Mouse (Mus musculus) hindbrain, embryonic 10.5 days (tissue): ENCODE results near the gene Ndfip2. TPM values are rescaled to one million over a fixed set of nuclear protein-coding genes. Genes with fewer than 3 reads are reported as not detected.

ENCODE experiments used
- DNase-seq: peaks from one replicate; pipeline ENCODE4 v3.0.0-alpha.2; 2017; ENCODE audit warnings: low spot score
- H3K27ac ChIP-seq: fragments of 300-500 bp; sonication (generic); 2 replicates; pipeline ENCODE4 v1.5.1; 2016; ENCODE audit warnings: mild to moderate bottlenecking, moderate library complexity
- H3K27me3 ChIP-seq: fragments of 300-500 bp; sonication (generic); 2 replicates; pipeline ENCODE4 v1.6.1; 2016; ENCODE audit warnings: mild to moderate bottlenecking; ENCODE audit not compliant: poor library complexity, insufficient read depth, severe bottlenecking
- H3K36me3 ChIP-seq: fragments of 300-500 bp; sonication (generic); 2 replicates; pipeline ENCODE4 v1.6.1; 2016; ENCODE audit warnings: mild to moderate bottlenecking, moderate library complexity
- H3K4me1 ChIP-seq: fragments of 300-500 bp; sonication (generic); replicated peaks from 2 replicates; pipeline ENCODE4 v1.6.1; 2016; ENCODE audit warnings: mild to moderate bottlenecking
- H3K4me3 ChIP-seq: fragments of 300-500 bp; sonication (generic); 2 replicates; pipeline ENCODE4 v1.5.1; 2016; ENCODE audit warnings: mild to moderate bottlenecking, moderate library complexity
- H3K9me3 ChIP-seq: fragments of 300-500 bp; sonication (generic); 2 replicates; pipeline ENCODE4 v1.6.1; 2016; ENCODE audit warnings: mild to moderate bottlenecking, moderate library complexity
- WGBS: fragments of 180-500 bp; shearing (Covaris S2); methylation state at CpG from one replicate; pipeline ENCODE4 v1.1.7; 2016; 5-methylcytosine and 5-hydroxymethylcytosine counted together
- polyA plus RNA-seq: library from polyadenylated mRNA; unstranded; fragments of >200 nt; fragmentation: Nextera tagmentation; extraction: Ambion mirVana; gene quantifications from 2 replicates; pipeline ENCODE4 v1.2.1, GENCODE M21; 2016

Ndfip2 gene
- polyA plus RNA-seq, 1 experiment from 2014 or later = 58.9 TPM

DNA sequence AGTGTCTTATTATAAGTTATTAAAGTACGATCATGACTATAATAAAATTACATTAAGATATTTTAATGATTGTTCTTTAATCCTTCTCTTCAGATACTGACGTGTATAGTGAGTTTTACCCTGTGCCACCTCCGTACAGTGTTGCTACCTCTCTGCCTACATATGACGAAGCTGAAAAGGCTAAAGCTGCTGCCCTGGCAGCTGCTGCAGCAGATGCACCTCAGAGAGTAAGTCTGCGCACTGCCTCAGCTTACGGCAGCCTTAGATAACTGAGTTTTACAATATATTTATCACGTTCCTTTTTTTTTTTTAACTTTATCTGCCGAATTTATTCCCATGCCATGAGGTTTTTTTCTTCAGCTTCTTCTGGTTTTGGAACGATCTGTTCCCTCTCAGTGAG lies 33.8 kb downstream of the Ndfip2 start:
- 94% methylated on average over 9 of the region's 9 CpGs for WGBS
- peaks cover 53% of the 10 kb centered on the region for H3K36me3 ChIP-seq
- no peak for DNase-seq
- H3K4me1 ChIP-seq = no peaks in the 10 kb centered on the region
- H3K27me3 ChIP-seq = no peaks in the 10 kb centered on the region
- H3K4me3 ChIP-seq = no peak overlapping the region
- no peaks in the 10 kb centered on the region for H3K9me3 ChIP-seq
- H3K27ac ChIP-seq = no peak overlapping the region

DNA sequence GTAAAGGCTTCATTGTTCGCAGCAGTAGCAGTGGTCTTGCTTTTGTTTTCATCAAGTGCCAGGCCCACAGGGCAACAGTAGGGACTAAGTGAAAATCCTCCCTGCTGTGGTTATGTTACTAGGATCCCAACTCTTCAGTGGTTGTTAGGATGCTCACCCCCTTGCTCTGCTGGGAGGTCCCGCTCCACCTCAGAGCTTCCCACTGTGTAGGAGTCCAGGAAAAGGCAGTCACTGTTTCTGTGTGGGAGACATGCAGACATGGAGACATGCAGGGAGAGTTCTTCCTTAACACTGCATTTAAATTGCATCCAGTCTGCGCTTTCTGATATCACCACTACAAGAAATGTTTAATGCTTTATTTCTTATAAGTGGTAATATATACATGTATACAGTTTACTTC lies 35.4 kb downstream of the Ndfip2 start:
- no peaks in the 10 kb centered on the region for H3K4me1 ChIP-seq
- H3K27ac ChIP-seq = no peak overlapping the region
- 84% methylated on average over 3 of the region's 3 CpGs for WGBS
- DNase-seq = no peak
- H3K9me3 ChIP-seq = no peaks in the 10 kb centered on the region
- H3K36me3 ChIP-seq = peaks cover 42% of the 10 kb centered on the region
- H3K27me3 ChIP-seq = no peaks in the 10 kb centered on the region
- H3K4me3 ChIP-seq = no peak overlapping the region

DNA sequence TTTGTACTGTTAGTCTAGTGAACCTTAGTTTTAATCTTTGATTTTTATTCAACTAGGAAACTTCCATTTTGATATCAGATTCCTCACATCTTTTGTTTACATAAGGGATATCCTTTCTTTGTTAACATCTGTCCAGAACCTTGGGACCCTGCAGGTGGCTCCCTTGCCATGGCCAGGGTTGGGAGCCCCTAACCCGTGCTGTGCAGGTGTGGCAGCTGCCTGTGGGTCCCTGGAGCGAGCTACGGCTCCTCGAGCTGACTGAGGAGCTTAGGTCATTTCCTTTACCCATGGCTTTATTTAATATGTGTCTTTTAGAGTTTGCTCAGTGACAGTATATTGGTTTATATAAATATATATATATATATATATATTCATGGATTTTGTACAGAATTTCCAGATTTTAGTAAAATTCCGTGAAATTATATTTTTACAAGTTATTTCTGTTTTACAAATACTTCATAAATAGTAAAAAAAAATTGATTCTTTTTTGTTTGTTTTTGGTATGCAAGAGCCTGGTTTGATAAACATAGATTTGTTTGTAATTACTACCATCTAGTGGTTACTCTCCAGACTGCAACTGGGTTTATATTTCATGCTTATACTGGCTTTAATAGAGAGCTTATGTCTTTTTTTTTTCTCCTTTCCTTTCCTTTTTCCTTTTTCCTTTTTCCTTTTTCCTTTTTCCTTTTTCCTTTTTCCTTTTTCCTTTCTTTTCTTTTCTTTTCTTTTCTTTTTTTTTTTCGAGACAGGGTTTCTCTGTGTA lies 37.6 kb downstream of the Ndfip2 start:
- peaks cover 39% of the 10 kb centered on the region for H3K36me3 ChIP-seq
- H3K27me3 ChIP-seq = peaks cover 6% of the 10 kb centered on the region; the same call in 1 of the 2 replicates
- H3K9me3 ChIP-seq = no peaks in the 10 kb centered on the region
- DNase-seq = no peak
- H3K4me3 ChIP-seq = no peak overlapping the region
- peaks cover 10% of the 10 kb centered on the region; the same call in 1 of the 2 replicates for H3K4me1 ChIP-seq
- 70% methylated on average over 6 of the region's 6 CpGs for WGBS
- no peak overlapping the region for H3K27ac ChIP-seq

DNA sequence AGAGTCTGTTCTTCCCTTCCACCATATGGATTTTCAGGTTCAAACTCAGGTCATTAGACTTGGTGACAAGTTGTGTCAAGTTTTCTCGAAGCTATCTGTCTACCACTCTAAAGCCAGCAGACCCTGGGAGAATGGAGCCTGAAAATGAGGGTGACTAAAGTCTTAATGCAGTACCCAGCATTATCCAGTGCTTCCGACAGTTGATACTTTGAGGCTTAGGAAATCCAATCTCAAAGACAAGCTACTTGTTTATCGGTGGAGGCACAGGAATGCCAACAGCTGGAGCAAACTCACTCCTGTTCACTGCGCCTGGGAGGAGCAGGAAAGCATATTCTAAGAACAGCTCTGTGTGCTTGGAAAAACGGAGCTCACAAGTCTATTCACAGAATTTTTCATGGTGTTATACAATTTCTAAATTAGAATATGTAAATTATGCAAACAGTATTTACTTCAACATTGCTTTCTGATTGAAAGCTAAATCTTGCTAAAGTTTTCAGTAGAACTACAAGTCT lies 41.4 kb downstream of the Ndfip2 start:
- Histone ChIP-seq H3K27me3 (peaks cover 6% of the 10 kb centered on the region; the same call in 1 of the 2 replicates), H3K4me1 (peaks cover 31% of the 10 kb centered on the region), H3K27ac (no peak overlapping the region), H3K9me3 (no peaks in the 10 kb centered on the region), H3K36me3 (peaks cover 10% of the 10 kb centered on the region), H3K4me3 (no peak overlapping the region)
- no peak for DNase-seq
- 79% methylated on average over 5 of the region's 5 CpGs for WGBS

DNA sequence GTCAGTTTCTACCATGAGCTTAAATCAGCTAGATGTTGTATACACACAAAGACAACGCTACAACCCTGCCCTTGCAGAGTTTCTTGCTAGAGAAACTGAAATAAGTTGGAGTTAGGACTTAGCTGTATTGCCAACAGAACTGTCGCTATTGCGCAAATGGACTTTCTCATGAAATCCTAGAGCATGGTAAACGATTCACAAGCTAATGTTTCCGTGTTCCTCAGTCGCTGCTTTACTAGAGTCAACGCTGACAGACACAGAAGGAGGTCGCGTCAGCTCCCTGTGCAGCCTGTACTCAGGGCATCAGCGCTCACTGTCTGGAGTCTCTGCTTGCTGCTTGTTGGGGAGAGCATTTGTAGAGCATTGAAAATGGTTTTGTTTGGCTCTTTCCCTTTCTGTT lies 42.2 kb downstream of the Ndfip2 start:
- Histone ChIP-seq H3K9me3 (no peaks in the 10 kb centered on the region), H3K4me1 (peaks cover 31% of the 10 kb centered on the region), H3K36me3 (peaks cover 9% of the 10 kb centered on the region), H3K27ac (no peak overlapping the region), H3K27me3 (peaks cover 6% of the 10 kb centered on the region; the same call in 1 of the 2 replicates), H3K4me3 (no peak overlapping the region)
- no peak for DNase-seq
- 53% methylated on average over 10 of the region's 10 CpGs for WGBS

DNA sequence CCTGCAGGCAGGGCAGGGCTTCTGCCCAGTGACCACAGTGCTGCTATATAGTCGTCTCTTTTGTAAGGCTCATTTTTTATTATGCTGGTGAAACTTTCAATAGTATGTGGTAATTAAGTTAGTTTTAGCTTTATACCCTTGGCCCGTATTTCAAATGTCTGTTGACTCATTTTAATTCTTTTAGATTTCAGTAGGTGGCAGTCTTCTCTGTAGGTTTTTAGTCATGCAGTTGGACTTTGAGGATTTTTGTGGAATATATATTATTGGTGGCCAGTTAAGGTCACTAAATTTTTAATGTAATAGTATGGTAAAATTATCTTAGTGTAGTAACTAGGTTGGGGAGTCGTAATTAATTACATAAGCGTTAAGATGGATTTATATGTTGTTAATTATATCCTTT lies 44.3 kb downstream of the Ndfip2 start:
- H3K9me3 ChIP-seq = no peaks in the 10 kb centered on the region
- DNase-seq = no peak
- 62% methylated on average over 4 of the region's 4 CpGs for whole genome bisulfite sequencing
- H3K27me3 ChIP-seq = peaks cover 6% of the 10 kb centered on the region; the same call in 1 of the 2 replicates
- H3K27ac ChIP-seq = no peak overlapping the region
- peaks cover 13% of the 10 kb centered on the region for H3K36me3 ChIP-seq
- peaks cover 31% of the 10 kb centered on the region for H3K4me1 ChIP-seq
- no peak overlapping the region for H3K4me3 ChIP-seq

DNA sequence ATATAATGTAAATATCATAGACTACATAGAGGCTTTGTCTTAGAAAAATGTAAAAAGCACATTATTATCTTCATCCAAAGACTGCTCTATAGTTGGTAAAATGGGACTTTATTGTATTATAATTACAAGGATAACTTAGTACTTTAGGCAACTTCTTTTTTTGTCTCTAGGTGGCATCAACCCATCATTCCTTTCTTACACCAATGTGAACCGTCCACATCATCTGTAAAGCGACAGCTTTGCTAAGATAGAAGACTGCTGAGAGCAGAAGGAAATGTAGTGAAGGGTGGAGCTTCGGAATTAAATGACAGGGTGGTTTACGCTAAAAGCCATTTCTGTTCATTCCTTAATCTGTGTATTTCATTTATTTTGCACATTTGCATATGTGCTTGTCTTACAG lies 49.3 kb downstream of the Ndfip2 start:
- Histone ChIP-seq H3K4me1 (0 out of 2 replicates have a peak, but pooled peaks cover 8% of the 10 kb centered on the region), H3K4me3 (no peak overlapping the region), H3K36me3 (peaks cover 20% of the 10 kb centered on the region), H3K27ac (no peak overlapping the region), H3K9me3 (no peaks in the 10 kb centered on the region), H3K27me3 (no peaks in the 10 kb centered on the region)
- 90% methylated on average over 4 of the region's 4 CpGs for WGBS
- DNase-seq = no peak

DNA sequence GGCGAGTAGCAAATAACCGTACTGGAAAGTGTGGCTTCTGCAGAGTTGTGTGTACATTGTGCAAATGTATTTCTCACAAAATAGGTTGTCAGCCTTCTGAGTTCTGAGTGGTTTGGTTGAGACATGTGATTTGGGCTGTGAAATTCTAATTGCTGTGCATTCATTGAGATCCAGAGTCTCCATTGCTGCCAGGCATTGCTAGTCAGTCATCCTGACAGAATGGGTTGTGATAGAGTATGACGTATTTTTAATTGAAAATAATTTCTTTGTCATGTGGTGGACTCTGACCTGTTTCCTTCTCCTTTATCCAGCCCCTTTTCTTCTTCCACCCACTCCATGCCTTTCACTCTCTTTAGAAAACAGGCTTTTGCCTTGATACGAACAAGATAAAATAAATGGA lies 54.0 kb downstream of the Ndfip2 start:
- no peak overlapping the region for H3K4me3 ChIP-seq
- WGBS = 91% methylated on average over 4 of the region's 4 CpGs
- H3K4me1 ChIP-seq = peaks cover 7% of the 10 kb centered on the region; the same call in 1 of the 2 replicates
- no peak for DNase-seq
- peaks cover 10% of the 10 kb centered on the region; the same call in 1 of the 2 replicates for H3K36me3 ChIP-seq
- H3K27me3 ChIP-seq = no peaks in the 10 kb centered on the region
- H3K27ac ChIP-seq = no peak overlapping the region
- no peaks in the 10 kb centered on the region for H3K9me3 ChIP-seq

DNA sequence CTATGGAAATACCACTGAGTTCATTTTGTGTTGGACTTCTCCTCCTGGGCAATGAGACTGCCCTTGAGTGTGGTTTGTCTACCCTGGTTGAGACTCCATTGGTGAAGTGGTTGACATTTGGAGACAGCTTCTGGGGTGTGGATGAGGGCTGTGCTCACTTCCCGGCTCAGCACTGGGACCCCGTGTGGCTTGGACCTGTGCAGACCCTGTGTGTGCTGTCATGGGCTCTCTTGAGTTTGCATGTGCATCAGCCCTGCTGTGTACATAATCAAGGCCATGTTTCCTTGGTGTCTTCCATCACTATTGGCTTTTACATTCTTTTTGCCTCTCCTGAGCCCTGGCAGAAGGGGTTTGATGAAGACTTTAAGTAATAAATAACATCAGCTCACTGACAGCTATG lies 54.6 kb downstream of the Ndfip2 start:
- peaks cover 7% of the 10 kb centered on the region; the same call in 1 of the 2 replicates for H3K4me1 ChIP-seq
- no peaks in the 10 kb centered on the region for H3K9me3 ChIP-seq
- no peak overlapping the region for H3K27ac ChIP-seq
- WGBS = 90% methylated on average over 2 of the region's 2 CpGs
- DNase-seq = no peak
- H3K36me3 ChIP-seq = peaks cover 10% of the 10 kb centered on the region; the same call in 1 of the 2 replicates
- no peaks in the 10 kb centered on the region for H3K27me3 ChIP-seq
- H3K4me3 ChIP-seq = no peak overlapping the region

DNA sequence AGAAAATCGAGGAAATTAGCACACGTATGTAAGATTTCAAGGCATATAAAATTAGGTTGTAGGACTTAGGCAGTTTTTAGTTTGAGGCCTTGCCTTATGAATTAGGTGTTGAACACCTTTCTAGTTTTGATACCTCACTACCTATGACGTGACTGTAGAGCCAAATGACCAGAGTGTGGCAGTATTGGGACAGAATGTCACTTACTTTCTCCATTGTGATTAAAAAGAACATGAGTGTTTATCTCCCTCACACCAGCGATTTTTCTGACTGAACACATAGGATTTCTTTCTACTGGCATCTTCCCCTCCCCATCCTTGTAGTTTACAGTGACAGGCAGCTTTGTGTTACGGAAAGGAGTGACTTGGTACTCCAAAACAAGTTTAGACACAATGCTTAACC lies 55.5 kb downstream of the Ndfip2 start:
- no peaks in the 10 kb centered on the region for H3K27me3 ChIP-seq
- H3K27ac ChIP-seq = 0 out of 2 replicates have a peak overlapping the region, but pooled peaks have one; percentile 5
- DNase-seq = no peak
- H3K9me3 ChIP-seq = no peaks in the 10 kb centered on the region
- peaks cover 10% of the 10 kb centered on the region; the same call in 1 of the 2 replicates for H3K36me3 ChIP-seq
- peaks cover 7% of the 10 kb centered on the region; the same call in 1 of the 2 replicates for H3K4me1 ChIP-seq
- no peak overlapping the region for H3K4me3 ChIP-seq
- WGBS = 48% methylated on average over 5 of the region's 5 CpGs

DNA sequence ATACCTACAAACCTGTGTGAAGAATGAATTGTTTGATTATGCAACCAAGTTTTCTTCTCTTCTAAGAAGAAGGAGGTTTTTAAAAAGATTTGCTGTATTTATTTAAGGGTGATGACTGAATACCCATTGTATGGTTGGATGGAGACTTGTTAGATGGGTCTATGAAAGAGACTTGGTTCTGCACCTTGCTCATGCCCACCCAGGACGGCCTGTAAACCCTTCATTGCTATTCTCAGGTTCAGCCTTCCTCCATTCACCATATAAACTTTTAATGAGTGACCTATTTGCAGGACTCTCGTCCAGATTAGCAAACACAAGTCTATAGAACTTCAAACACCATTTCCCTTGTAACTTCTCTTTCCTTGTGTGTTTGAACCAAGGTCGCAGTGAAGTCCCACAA lies 63.3 kb downstream of the Ndfip2 start:
- 88% methylated on average over 3 of the region's 3 CpGs for WGBS
- DNase-seq = no peak
- Histone ChIP-seq H3K36me3 (no peaks in the 10 kb centered on the region), H3K9me3 (no peaks in the 10 kb centered on the region), H3K4me3 (no peak overlapping the region), H3K4me1 (no peaks in the 10 kb centered on the region), H3K27ac (no peak overlapping the region), H3K27me3 (no peaks in the 10 kb centered on the region)

DNA sequence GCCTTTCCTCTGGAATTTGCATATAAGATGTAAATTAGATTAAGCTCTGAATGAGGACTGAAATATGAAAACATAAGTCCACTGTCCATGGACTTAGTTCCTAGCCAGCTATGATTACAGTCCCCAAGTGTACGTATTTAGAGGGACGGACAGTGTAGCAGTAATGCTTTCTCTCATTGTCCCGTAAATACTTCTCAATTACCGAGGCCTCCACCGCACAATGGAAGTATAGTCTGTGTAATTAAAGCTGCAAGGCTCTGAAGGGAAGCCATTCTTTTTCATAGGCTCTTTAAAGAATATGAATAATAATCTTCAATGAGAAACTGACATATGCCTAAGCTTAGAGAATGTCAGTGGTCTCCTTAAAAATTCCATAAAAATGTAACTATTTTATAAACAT lies 64.5 kb downstream of the Ndfip2 start:
- no peaks in the 10 kb centered on the region for H3K36me3 ChIP-seq
- H3K9me3 ChIP-seq = no peaks in the 10 kb centered on the region
- WGBS = 85% methylated on average over 5 of the region's 5 CpGs
- DNase-seq = no peak
- H3K27ac ChIP-seq = no peak overlapping the region
- no peak overlapping the region for H3K4me3 ChIP-seq
- H3K27me3 ChIP-seq = no peaks in the 10 kb centered on the region
- no peaks in the 10 kb centered on the region for H3K4me1 ChIP-seq

DNA sequence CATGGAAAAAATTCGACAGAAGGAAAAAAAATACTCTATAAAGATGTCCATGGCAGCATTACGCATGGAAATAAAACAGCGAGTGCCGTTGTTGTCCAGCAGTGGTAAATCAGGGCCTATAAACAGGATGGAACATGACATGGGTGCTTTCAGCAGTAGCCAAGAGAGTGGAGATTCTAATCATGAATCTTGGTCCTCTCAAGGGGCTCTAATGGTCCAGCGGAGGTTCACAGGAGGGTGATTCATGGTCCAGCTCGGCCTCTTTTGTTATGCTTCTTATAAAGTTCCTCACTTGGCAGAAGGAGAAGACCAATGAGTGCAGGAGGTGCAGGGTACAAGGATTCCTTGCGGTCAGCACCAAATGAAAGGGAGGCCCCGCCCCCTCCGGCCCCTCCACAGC lies 65.1 kb downstream of the Ndfip2 start:
- no peak for DNase-seq
- WGBS = 91% methylated on average over 9 of the region's 9 CpGs
- no peaks in the 10 kb centered on the region for H3K36me3 ChIP-seq
- H3K9me3 ChIP-seq = no peaks in the 10 kb centered on the region
- no peak overlapping the region for H3K4me3 ChIP-seq
- H3K27me3 ChIP-seq = no peaks in the 10 kb centered on the region
- H3K4me1 ChIP-seq = peaks cover 5% of the 10 kb centered on the region
- H3K27ac ChIP-seq = no peak overlapping the region
